Mouse (Mus musculus) liver, embryonic 13.5 days (tissue): ENCODE data around the gene Lrrc71. TPM values are rescaled to one million over a fixed set of nuclear protein-coding genes. Genes with fewer than 3 reads are reported as not detected.

Experiments
- ATAC-seq: fragments of 200-750 bp; cut with Nextera tagmentation; 2 replicates; pipeline ENCODE4 v1.8.0; 2017; ENCODE audit warnings: low read depth, mild to moderate bottlenecking, moderate number of reproducible peaks, moderate library complexity
- DNase-seq: peaks from one replicate; pipeline ENCODE4 v3.0.0; 2022
- H3K27ac ChIP-seq: fragments of 300-500 bp; sonication (generic); 2 replicates; pipeline ENCODE4 v1.5.1; 2015; ENCODE audit warnings: moderate library complexity, mild to moderate bottlenecking, inconsistent platforms
- H3K27me3 ChIP-seq: fragments of 300-500 bp; sonication (generic); 2 replicates; pipeline ENCODE4 v1.6.1; 2015; ENCODE audit warnings: mild to moderate bottlenecking, inconsistent platforms
- H3K36me3 ChIP-seq: fragments of 300-500 bp; sonication (generic); 2 replicates; pipeline ENCODE4 v1.6.1; 2015; ENCODE audit warnings: mild to moderate bottlenecking, inconsistent platforms
- H3K4me1 ChIP-seq: fragments of 300-500 bp; sonication (generic); replicated peaks from 2 replicates; pipeline ENCODE4 v1.6.1; 2015; ENCODE audit warnings: inconsistent platforms
- H3K4me2 ChIP-seq: fragments of 300-500 bp; sonication (generic); 2 replicates; pipeline ENCODE4 v1.6.1; 2015; ENCODE audit warnings: inconsistent platforms, mild to moderate bottlenecking, moderate library complexity
- H3K4me3 ChIP-seq: fragments of 300-500 bp; sonication (generic); replicated peaks from 2 replicates; pipeline ENCODE4 v1.5.1; 2015; ENCODE audit warnings: mild to moderate bottlenecking, inconsistent platforms
- H3K9ac ChIP-seq: fragments of 300-500 bp; sonication (generic); 2 replicates; pipeline ENCODE4 v1.6.1; 2015; ENCODE audit warnings: mild to moderate bottlenecking, inconsistent platforms
- H3K9me3 ChIP-seq: fragments of 300-500 bp; sonication (generic); replicated peaks from 2 replicates; pipeline ENCODE4 v1.6.1; 2016; ENCODE audit warnings: inconsistent platforms
- WGBS: fragments of 180-500 bp; shearing (Covaris S2); methylation state at CpG from one replicate; pipeline ENCODE4 v1.1.7; 2015; ENCODE audit not compliant: insufficient replicate concordance; 5-methylcytosine and 5-hydroxymethylcytosine counted together
- polyA plus RNA-seq: library from polyadenylated mRNA; unstranded; fragments of >200 nt; fragmentation: Nextera tagmentation; extraction: Ambion mirVana; gene quantifications from 2 replicates; pipeline ENCODE4 v1.2.1, GENCODE M21; 2015

Gene Lrrc71
- 0.10 and 0.15 TPM in 2 replicates for polyA plus RNA-seq

DNA sequence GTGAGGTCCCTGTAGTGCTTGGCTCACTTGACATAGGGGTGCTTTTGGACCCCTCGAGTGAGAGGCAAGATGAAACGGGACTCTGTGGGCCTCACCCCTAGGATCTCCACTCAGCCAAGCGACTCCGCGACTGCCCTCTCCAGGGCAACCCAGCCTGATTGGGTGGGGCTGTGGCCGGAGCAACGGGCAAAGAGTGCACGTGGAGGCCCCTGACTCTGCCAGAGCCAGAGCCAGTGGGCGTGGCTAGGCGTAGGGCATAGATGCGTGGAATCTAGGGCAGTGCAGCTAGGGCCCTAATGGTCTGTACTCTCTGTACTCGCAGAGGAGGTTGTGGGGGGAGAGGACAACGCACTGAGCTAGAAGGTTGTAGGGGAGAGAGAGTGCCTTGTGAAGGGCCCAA, at the start of gene Lrrc71:
Gene Lrrc71, minus strand, starts transcription at position 195 of the 400 bp plus-strand sequence.
- DNase-seq: no peak
- no peak within 1 kb of the TSS for H3K4me3 ChIP-seq
- no peak for ATAC-seq
- no peak within 1 kb of the TSS for H3K9ac ChIP-seq
- 0 out of 2 replicates have a peak, but pooled peaks cover 2% of the 10 kb centered on the region for H3K36me3 ChIP-seq
- H3K4me1 ChIP-seq: no peaks in the 10 kb centered on the region
- H3K9me3 ChIP-seq: no peaks in the 10 kb centered on the region
- no peak within 1 kb of the TSS for H3K27ac ChIP-seq
- no peaks in the 10 kb centered on the region for H3K27me3 ChIP-seq
- 52% methylated on average over 13 of the region's 13 CpGs for WGBS
- no peak within 1 kb of the TSS for H3K4me2 ChIP-seq

DNA sequence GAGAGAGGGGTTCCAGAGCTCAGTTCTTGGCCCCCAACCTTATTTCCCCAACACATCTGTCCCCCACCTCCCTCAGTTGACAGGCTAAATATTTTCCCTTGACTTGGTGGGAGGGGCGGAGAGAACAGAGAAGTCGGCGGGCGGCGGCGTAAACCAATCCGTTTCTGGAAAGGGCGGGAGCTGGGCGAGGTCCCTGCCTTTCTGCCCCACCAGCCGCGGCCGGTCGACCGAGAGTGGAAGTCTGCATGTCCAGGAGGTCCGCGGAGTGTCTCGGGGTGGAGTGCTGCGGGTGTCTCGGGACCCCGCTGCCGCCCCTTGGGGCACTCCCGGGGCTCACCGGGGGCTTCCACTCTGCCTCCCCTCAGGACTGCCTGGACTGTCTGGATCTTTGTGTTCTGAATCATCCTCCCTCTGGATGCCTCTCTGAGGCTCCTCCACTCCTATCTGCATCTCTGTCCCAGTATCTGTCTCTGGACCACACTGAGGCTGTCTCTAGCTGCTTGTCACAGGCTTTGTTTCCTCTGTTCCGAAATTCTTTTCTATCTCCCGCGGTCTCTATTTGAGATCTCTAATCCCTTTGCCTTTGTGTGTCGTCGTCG, 48.4 kb upstream of the Lrrc71 start, which contains the start of gene Insrr:
Gene Insrr, plus strand, starts transcription at position 216 of the 599 bp plus-strand sequence.
- Histone ChIP-seq H3K27ac (no peak within 1 kb of the TSS), H3K9ac (no peak within 1 kb of the TSS)

DNA sequence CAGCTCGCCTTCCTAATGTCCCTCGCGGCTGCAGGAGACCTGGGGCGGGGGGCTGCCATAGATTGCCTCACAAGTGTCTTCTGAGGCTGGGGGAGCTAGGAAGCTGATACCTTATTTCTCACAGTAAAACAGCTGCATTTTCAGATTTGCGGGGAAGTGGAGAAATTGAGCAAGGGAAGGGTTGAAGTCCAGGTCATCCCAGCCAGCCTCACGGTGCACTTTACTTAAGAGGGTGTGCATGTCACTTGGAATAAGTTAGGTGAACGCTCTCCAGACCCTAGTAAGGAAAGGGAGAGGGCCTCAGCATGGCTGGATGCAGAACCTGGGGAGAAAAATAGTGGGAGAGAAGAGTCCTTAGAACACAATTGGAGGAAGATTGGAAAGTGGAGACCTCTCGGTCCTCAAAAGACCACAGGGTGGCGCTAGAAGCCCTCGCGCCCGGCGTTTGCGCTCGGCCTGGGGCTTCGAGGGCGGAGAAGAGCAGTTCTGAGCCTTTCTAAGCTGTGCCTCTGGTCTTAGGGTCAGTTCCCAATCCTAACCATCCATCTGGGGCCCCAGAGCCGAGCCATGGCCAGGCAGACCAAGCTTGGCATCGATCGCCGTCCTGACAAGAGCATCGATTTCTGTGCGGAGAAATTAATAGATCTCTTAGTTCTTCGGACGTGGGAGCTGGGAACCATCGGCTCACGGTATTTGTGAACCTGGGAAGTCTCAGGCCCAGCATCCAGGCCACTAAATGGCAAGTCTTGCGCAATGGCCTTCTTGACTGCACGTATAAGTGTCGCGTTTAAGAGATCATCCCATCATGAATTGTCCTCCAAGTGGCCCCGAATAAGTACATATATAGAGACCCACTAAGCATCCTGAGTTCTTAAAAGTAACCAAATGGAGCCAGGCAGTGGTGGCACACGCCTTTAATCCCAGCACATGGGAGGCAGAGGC, 47.2 kb upstream of the Lrrc71 start:
- WGBS: 12% methylated on average over 33 of the region's 33 CpGs
- H3K9ac ChIP-seq: no peak overlapping the region
- no peak overlapping the region for H3K27ac ChIP-seq
- ATAC-seq (no peak), DNase-seq (peak; percentile 6)
- peak overlapping the region; percentile 30 for H3K4me3 ChIP-seq
- H3K4me2 ChIP-seq: peak overlapping the region; percentile 45
- H3K4me1 ChIP-seq: peaks cover 9% of the 10 kb centered on the region
- H3K36me3 ChIP-seq: no peaks in the 10 kb centered on the region
- peaks cover 99% of the 10 kb centered on the region for H3K27me3 ChIP-seq
- no peaks in the 10 kb centered on the region for H3K9me3 ChIP-seq

More for the DNA sequence above, 48.4 kb upstream of the Lrrc71 start, which contains the start of gene Insrr:
- no peaks in the 10 kb centered on the region for H3K36me3 ChIP-seq
- DNase-seq: no peak
- peak within 1 kb of the TSS; percentile 45 for H3K4me2 ChIP-seq
- H3K4me3 ChIP-seq: peak within 1 kb of the TSS; percentile 6; the same call in 1 of the 2 replicates
- H3K9me3 ChIP-seq: no peaks in the 10 kb centered on the region
- 1% methylated on average over 29 of the region's 29 CpGs for WGBS
- no peak for ATAC-seq
- H3K4me1 ChIP-seq: peaks cover 9% of the 10 kb centered on the region
- peaks cover 99% of the 10 kb centered on the region for H3K27me3 ChIP-seq

DNA sequence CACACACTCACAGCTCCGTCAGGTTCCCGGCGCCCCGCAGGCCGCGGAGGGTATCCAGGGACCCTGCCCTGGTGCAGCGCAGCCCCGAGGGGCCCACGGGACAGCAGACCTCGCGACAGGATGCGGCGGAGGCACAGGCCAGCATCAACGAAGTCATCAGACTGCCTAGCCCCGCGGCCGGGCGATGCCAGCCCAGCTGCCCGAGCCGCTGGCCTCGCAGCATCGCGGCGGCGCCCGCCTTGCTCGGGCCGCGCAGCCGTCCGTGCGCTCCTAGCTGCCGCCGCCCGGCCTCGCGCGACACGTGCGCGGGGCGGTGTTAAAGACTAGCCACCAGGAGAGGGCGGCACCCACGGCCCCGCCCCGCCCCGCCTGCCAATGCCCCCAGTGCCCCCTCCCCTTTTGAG, 46.5 kb upstream of the Lrrc71 start, which contains the start of gene Ntrk1:
Gene Ntrk1, minus strand, starts transcription at position 241 of the 404 bp plus-strand sequence.
- no peak within 1 kb of the TSS for H3K27ac ChIP-seq
- peaks cover 11% of the 10 kb centered on the region for H3K4me1 ChIP-seq
- DNase-seq (no peak), ATAC-seq (no peak)
- H3K27me3 ChIP-seq: peaks cover 92% of the 10 kb centered on the region
- no peak within 1 kb of the TSS for H3K9ac ChIP-seq
- 4% methylated on average over 38 of the region's 47 CpGs for WGBS
- no peaks in the 10 kb centered on the region for H3K9me3 ChIP-seq
- H3K36me3 ChIP-seq: no peaks in the 10 kb centered on the region
- peak within 1 kb of the TSS; percentile 45 for H3K4me2 ChIP-seq
- peak within 1 kb of the TSS; percentile 30 for H3K4me3 ChIP-seq

DNA sequence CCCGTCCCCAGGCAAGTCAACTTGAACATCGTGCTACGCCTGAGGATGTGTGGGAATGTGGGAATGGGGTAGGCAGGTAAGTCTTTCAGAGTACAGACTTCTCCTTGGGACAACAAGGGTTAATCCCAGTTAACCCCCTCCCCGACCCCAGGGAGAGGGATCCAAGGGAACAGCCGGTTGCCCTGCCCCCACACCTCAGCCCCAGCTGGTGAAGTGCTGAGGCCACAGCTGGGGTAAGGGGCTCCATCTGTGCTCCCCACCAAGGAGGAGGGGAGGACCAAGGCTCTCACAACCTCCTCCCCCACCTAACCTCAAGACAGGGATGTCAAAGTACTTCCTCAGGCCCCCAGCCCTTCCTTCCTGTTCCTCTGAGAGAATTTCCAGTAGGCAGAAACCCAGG, 41.3 kb upstream of the Lrrc71 start:
- H3K27ac ChIP-seq: no peak overlapping the region
- H3K36me3 ChIP-seq: no peaks in the 10 kb centered on the region
- H3K4me1 ChIP-seq: peaks cover 5% of the 10 kb centered on the region; the same call in 1 of the 2 replicates
- no peak overlapping the region for H3K4me2 ChIP-seq
- no peak overlapping the region for H3K9ac ChIP-seq
- H3K4me3 ChIP-seq: no peak overlapping the region
- ATAC-seq (no peak), DNase-seq (no peak)
- peaks cover 42% of the 10 kb centered on the region for H3K27me3 ChIP-seq
- no peaks in the 10 kb centered on the region for H3K9me3 ChIP-seq
- WGBS: 40% methylated on average over 5 of the region's 5 CpGs

DNA sequence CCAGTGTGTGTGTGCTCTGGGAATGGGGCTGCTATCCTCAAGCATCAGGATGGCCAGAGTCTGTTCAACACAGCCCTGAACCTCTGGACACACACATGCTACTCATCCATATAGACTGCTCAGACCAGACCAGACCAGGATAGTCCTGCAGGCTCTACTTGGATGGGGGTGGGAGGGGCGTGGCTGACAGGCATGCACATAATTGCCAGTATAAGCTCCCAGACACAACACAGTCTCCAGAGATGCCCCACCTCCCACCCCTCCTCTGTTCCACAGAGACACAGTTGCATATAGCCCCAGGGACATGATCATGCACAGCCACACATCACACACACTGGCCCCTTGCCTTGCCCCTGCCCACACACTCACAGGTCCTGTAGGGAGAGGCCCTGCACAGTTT, 40.8 kb upstream of the Lrrc71 start:
- H3K4me1 ChIP-seq: 0 out of 2 replicates have a peak, but pooled peaks cover 3% of the 10 kb centered on the region
- H3K27ac ChIP-seq: no peak overlapping the region
- 29% methylated on average over 1 of the region's 1 CpGs for WGBS
- H3K4me3 ChIP-seq: no peak overlapping the region
- no peaks in the 10 kb centered on the region for H3K9me3 ChIP-seq
- 0 out of 2 replicates have a peak, but pooled peaks have one; percentile 26 for ATAC-seq
- H3K27me3 ChIP-seq: peaks cover 36% of the 10 kb centered on the region
- H3K9ac ChIP-seq: no peak overlapping the region
- DNase-seq: no peak
- no peaks in the 10 kb centered on the region for H3K36me3 ChIP-seq
- H3K4me2 ChIP-seq: no peak overlapping the region

DNA sequence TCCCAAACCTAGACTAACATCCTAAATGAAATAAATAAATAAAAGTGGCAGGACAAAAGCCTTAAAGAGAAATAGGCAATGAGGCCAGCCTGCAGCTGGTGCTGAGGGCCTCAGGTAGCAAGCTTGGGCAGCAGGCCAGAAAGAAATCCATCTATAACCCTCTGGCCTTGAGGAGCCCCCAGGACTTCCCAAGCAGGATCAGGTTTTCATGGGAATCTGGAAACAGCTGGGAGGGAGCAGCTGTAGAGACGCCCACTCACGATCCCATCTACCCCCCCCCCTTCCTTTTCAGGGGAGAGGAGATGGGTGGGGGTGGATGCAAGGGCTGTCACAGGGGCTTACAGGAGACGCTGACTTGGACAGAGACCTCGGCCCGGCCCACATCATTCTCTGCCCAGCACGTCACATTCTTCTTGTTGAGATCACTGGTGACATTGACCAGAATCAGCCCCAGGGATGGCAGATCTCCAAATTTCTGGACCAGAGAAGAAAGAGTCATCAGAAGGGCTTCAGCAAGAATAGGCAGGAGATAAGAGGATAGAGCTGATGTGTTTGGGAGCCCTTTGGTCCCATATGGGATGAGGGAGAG, 37.3 kb upstream of the Lrrc71 start:
- Histone ChIP-seq H3K9ac (no peak overlapping the region), H3K4me1 (0 out of 2 replicates have a peak, but pooled peaks cover 3% of the 10 kb centered on the region), H3K27ac (no peak overlapping the region), H3K9me3 (no peaks in the 10 kb centered on the region), H3K36me3 (no peaks in the 10 kb centered on the region), H3K4me3 (no peak overlapping the region), H3K27me3 (peaks cover 1% of the 10 kb centered on the region; the same call in 1 of the 2 replicates), H3K4me2 (no peak overlapping the region)
- ATAC-seq: no peak
- 54% methylated on average over 6 of the region's 6 CpGs for WGBS
- DNase-seq: no peak

DNA sequence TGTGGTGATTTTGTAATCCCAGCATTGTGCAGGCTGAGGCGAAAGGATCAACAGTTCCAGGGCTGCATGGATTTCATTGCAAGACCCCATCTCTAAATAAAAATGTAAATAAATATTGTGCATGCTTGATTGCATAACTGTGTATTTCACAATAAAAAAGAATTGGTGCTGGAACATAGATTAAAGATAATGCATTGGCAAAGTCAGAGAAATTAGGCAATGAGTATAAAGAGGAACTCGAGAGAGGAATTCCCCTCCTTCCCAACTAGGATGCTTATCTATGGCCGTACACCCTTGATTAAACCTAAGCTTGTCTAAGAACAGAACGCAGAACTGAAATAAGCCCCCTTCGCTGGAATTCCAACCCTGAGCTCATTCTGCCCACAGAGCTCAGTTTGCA, 36.7 kb upstream of the Lrrc71 start:
- 35% methylated on average over 5 of the region's 5 CpGs for WGBS
- DNase-seq: no peak

DNA sequence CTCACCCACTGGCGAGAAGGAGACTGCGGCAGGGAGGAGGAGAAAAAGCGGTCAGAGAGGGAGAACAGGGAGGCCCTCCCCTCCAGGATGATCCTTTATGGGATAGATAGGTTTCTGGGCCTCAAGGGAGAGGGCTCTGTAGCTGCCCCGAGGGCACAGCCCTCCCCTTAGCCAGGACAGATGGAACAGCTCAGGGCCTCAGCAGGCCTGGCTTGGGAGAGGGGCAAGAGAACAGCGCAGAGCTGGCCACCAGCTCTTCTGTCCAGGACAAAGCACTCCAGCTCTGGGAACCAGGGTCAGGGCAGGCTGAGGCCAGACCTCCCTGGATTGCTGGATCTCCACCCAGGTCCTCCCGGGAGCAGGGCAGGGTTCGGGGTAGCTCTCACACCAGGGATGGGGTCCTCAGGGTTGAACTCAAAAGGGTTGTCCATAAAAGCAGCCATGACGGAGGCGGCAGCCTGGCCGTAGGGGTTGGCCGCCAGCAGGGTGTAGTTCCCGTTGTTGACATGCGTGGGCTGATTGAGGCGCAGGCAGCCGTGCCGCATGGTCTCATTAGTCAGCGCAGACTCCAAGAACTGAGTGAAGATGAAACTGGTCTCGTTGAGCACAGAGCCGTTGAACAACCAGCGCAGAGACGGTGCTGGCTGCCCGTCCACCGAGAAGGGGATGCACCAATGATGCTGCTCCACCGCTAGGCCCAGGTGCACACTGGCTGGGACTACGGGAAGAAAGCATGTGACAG, 35.0 kb upstream of the Lrrc71 start:
- DNase-seq (no peak), ATAC-seq (no peak)
- no peaks in the 10 kb centered on the region for H3K4me1 ChIP-seq
- no peak overlapping the region for H3K4me3 ChIP-seq
- H3K36me3 ChIP-seq: no peaks in the 10 kb centered on the region
- H3K9me3 ChIP-seq: no peaks in the 10 kb centered on the region
- no peak overlapping the region for H3K27ac ChIP-seq
- H3K4me2 ChIP-seq: no peak overlapping the region
- 79% methylated on average over 25 of the region's 25 CpGs for WGBS
- H3K27me3 ChIP-seq: peaks cover 19% of the 10 kb centered on the region; the same call in 1 of the 2 replicates
- no peak overlapping the region for H3K9ac ChIP-seq

More for the DNA sequence above, 36.7 kb upstream of the Lrrc71 start:
- Histone ChIP-seq H3K27me3 (peaks cover 3% of the 10 kb centered on the region; the same call in 1 of the 2 replicates), H3K36me3 (no peaks in the 10 kb centered on the region), H3K4me1 (0 out of 2 replicates have a peak, but pooled peaks cover 3% of the 10 kb centered on the region), H3K9ac (no peak overlapping the region), H3K4me3 (no peak overlapping the region), H3K4me2 (no peak overlapping the region), H3K27ac (no peak overlapping the region), H3K9me3 (no peaks in the 10 kb centered on the region)
- ATAC-seq: no peak

DNA sequence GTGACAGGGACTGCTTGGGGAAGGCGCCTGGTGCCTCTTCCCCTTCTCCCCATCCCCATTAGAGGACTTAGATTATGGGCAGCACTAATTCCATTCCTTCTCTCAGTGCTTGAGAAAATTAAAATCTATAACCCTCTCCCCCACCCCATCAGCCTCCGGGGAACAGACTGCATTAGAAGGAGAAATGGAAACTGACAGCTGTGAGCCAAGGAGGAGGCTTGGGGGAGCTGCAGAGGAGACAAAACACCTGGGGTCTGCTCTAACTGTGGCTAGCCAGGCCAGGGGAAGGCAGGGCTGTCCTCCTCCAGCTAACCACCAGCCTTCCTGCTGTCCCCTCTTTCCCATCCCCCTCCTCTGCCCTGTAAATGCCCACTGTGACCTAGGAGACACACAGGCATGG, 30.7 kb upstream of the Lrrc71 start:
- H3K9ac ChIP-seq: no peak overlapping the region
- no peak overlapping the region for H3K4me3 ChIP-seq
- WGBS: 34% methylated on average over 2 of the region's 2 CpGs
- H3K4me2 ChIP-seq: no peak overlapping the region
- no peaks in the 10 kb centered on the region for H3K9me3 ChIP-seq
- H3K4me1 ChIP-seq: no peaks in the 10 kb centered on the region
- ATAC-seq (no peak), DNase-seq (no peak)
- H3K36me3 ChIP-seq: no peaks in the 10 kb centered on the region
- no peak overlapping the region for H3K27ac ChIP-seq
- H3K27me3 ChIP-seq: peaks cover 33% of the 10 kb centered on the region
